Mouse (Mus musculus) lung, embryonic 16.5 days (tissue): Measurements from ENCODE around the gene Cacna1c. TPM values are rescaled to one million over a fixed set of nuclear protein-coding genes. Genes with fewer than 3 reads are reported as not detected.

ENCODE experiments used
- ATAC-seq: fragments of 200-750 bp; cut with Nextera tagmentation; 2 replicates; pipeline ENCODE4 v1.8.0; 2017; ENCODE audit warnings: low read depth, mild to moderate bottlenecking, moderate library complexity
- H3K27ac ChIP-seq: fragments of 300-500 bp; sonication (generic); 2 replicates; pipeline ENCODE4 v1.5.1; 2014; ENCODE audit warnings: mild to moderate bottlenecking, control low read depth, low read length
- H3K27me3 ChIP-seq: fragments of 300-500 bp; sonication (generic); 2 replicates; pipeline ENCODE4 v1.6.1; 2014; ENCODE audit warnings: low read depth, low read length, mixed read lengths; ENCODE audit not compliant: control insufficient read depth, insufficient read depth
- H3K36me3 ChIP-seq: fragments of 300-500 bp; sonication (generic); 2 replicates; pipeline ENCODE4 v1.6.1; 2014; ENCODE audit warnings: low read length; ENCODE audit not compliant: control insufficient read depth, insufficient read depth
- H3K4me1 ChIP-seq: fragments of 300-500 bp; sonication (generic); replicated peaks from 2 replicates; pipeline ENCODE4 v1.6.1; 2014; ENCODE audit warnings: low read length, mixed read lengths; ENCODE audit not compliant: control insufficient read depth, insufficient read depth
- H3K4me2 ChIP-seq: fragments of 300-500 bp; sonication (generic); 2 replicates; pipeline ENCODE4 v1.6.1; 2014; ENCODE audit warnings: low read depth, low read length, control low read depth
- H3K4me3 ChIP-seq: fragments of 300-500 bp; sonication (generic); 2 replicates; pipeline ENCODE4 v1.5.1; 2014; ENCODE audit warnings: mild to moderate bottlenecking, low read length, control low read depth
- H3K9ac ChIP-seq: fragments of 300-500 bp; sonication (generic); 2 replicates; pipeline ENCODE4 v1.6.1; 2014; ENCODE audit warnings: low read length, control low read depth
- H3K9me3 ChIP-seq: fragments of 300-500 bp; sonication (generic); 2 replicates; pipeline ENCODE4 v1.6.1; 2016; ENCODE audit warnings: low read length; ENCODE audit not compliant: control insufficient read depth
- WGBS: fragments of 180-500 bp; shearing (Covaris S2); extraction: QIAGEN DNeasy Blood & Tissue Kit; methylation state at CpG from one replicate; pipeline ENCODE4 v1.1.7; 2014; 5-methylcytosine and 5-hydroxymethylcytosine counted together
- polyA plus RNA-seq: library from polyadenylated mRNA; unstranded; fragments of >200 nt; fragmentation: Nextera tagmentation; extraction: Ambion mirVana; gene quantifications from 2 replicates; pipeline ENCODE4 v1.2.1, GENCODE M21; 2015

Cacna1c gene
- polyA plus RNA-seq, 1 experiment from 2014 or later, result 5.8 TPM

- Histone ChIP-seq H3K9me3 (peaks cover 3% of the 10 kb centered on the region; the same call in 1 of the 2 replicates), H3K4me2 (no peak overlapping the region), H3K4me1 (0 out of 2 replicates have a peak, but pooled peaks cover 10% of the 10 kb centered on the region), H3K4me3 (no peak overlapping the region), H3K27me3 (no peaks in the 10 kb centered on the region), H3K9ac (no peak overlapping the region), H3K27ac (no peak overlapping the region), H3K36me3 (no peaks in the 10 kb centered on the region)
- 75% methylated on average over 9 of the region's 9 CpGs for WGBS
- no peak for ATAC-seq
Observed at GRCm38 (mm10) chr6:118994272-118995061, 201.8 kb downstream of the Cacna1c start.

- Histone ChIP-seq H3K27ac (no peak overlapping the region), H3K9me3 (peaks cover 3% of the 10 kb centered on the region; the same call in 1 of the 2 replicates), H3K36me3 (no peaks in the 10 kb centered on the region), H3K4me1 (0 out of 2 replicates have a peak, but pooled peaks cover 5% of the 10 kb centered on the region), H3K4me3 (no peak overlapping the region), H3K27me3 (no peaks in the 10 kb centered on the region), H3K4me2 (no peak overlapping the region), H3K9ac (no peak overlapping the region)
- 50% methylated on average over 6 of the region's 6 CpGs for WGBS
- 0 out of 2 replicates have a peak, but pooled peaks have one; percentile 16 for ATAC-seq
Observed at GRCm38 (mm10) chr6:118992391-118992790, 203.8 kb downstream of the Cacna1c start.

GRCm38 (mm10) chr6:118989999-118990776 is 206.0 kb downstream of the Cacna1c start:
- no peak overlapping the region for H3K9ac ChIP-seq
- peaks cover 3% of the 10 kb centered on the region; the same call in 1 of the 2 replicates for H3K9me3 ChIP-seq
- ATAC-seq, result no peak
- H3K4me2 ChIP-seq, result no peak overlapping the region
- no peaks in the 10 kb centered on the region for H3K27me3 ChIP-seq
- H3K27ac ChIP-seq, result no peak overlapping the region
- H3K4me1 ChIP-seq, result peaks cover 5% of the 10 kb centered on the region; the same call in 1 of the 2 replicates
- WGBS, result 71% methylated on average over 9 of the region's 9 CpGs
- H3K36me3 ChIP-seq, result no peaks in the 10 kb centered on the region
- H3K4me3 ChIP-seq, result no peak overlapping the region

GRCm38 (mm10) chr6:118984181-118984901 is 211.9 kb downstream of the Cacna1c start:
- WGBS, result 24% methylated on average over 11 of the region's 11 CpGs
- peaks cover 22% of the 10 kb centered on the region for H3K4me1 ChIP-seq
- peak; percentile 88 for ATAC-seq
- no peak overlapping the region for H3K4me2 ChIP-seq
- H3K9ac ChIP-seq, result peak overlapping the region; percentile 31; the same call in 1 of the 2 replicates
- no peaks in the 10 kb centered on the region for H3K9me3 ChIP-seq
- no peaks in the 10 kb centered on the region for H3K36me3 ChIP-seq
- no peak overlapping the region for H3K4me3 ChIP-seq
- H3K27ac ChIP-seq, result peak overlapping the region; percentile 87
- H3K27me3 ChIP-seq, result no peaks in the 10 kb centered on the region

- H3K36me3 ChIP-seq, result no peaks in the 10 kb centered on the region
- no peaks in the 10 kb centered on the region for H3K27me3 ChIP-seq
- H3K9ac ChIP-seq, result no peak overlapping the region
- H3K27ac ChIP-seq, result peak overlapping the region; percentile 87
- H3K4me2 ChIP-seq, result no peak overlapping the region
- WGBS, result 72% methylated on average over 8 of the region's 8 CpGs
- H3K9me3 ChIP-seq, result no peaks in the 10 kb centered on the region
- peaks cover 26% of the 10 kb centered on the region for H3K4me1 ChIP-seq
- no peak for ATAC-seq
- no peak overlapping the region for H3K4me3 ChIP-seq
Observed at GRCm38 (mm10) chr6:118983471-118984040, 212.7 kb downstream of the Cacna1c start.

GRCm38 (mm10) chr6:118980265-118980664 is 216.0 kb downstream of the Cacna1c start:
- peak; percentile 61 for ATAC-seq
- H3K4me2 ChIP-seq, result no peak overlapping the region

GRCm38 (mm10) chr6:118977443-118978271 is 218.6 kb downstream of the Cacna1c start:
- Histone ChIP-seq H3K9me3 (no peaks in the 10 kb centered on the region), H3K4me2 (no peak overlapping the region), H3K4me1 (peaks cover 17% of the 10 kb centered on the region), H3K27ac (no peak overlapping the region), H3K36me3 (no peaks in the 10 kb centered on the region), H3K9ac (no peak overlapping the region), H3K4me3 (no peak overlapping the region), H3K27me3 (no peaks in the 10 kb centered on the region)
- WGBS, result 28% methylated on average over 10 of the region's 10 CpGs
- 0 out of 2 replicates have a peak, but pooled peaks have one; percentile 4 for ATAC-seq

More at GRCm38 (mm10) chr6:118980265-118980664, 216.0 kb downstream of the Cacna1c start:
- no peaks in the 10 kb centered on the region for H3K27me3 ChIP-seq
- no peaks in the 10 kb centered on the region for H3K9me3 ChIP-seq
- 39% methylated on average over 12 of the region's 12 CpGs for WGBS
- H3K9ac ChIP-seq, result no peak overlapping the region
- no peak overlapping the region for H3K4me3 ChIP-seq
- peaks cover 35% of the 10 kb centered on the region for H3K4me1 ChIP-seq
- H3K36me3 ChIP-seq, result no peaks in the 10 kb centered on the region
- H3K27ac ChIP-seq, result peak overlapping the region; percentile 66

GRCm38 (mm10) chr6:118976617-118977016 is 219.6 kb downstream of the Cacna1c start:
- Histone ChIP-seq H3K9ac (no peak overlapping the region), H3K4me3 (no peak overlapping the region), H3K36me3 (no peaks in the 10 kb centered on the region), H3K27me3 (no peaks in the 10 kb centered on the region), H3K27ac (no peak overlapping the region), H3K4me1 (peaks cover 17% of the 10 kb centered on the region), H3K4me2 (no peak overlapping the region), H3K9me3 (no peaks in the 10 kb centered on the region)
- no peak for ATAC-seq
- WGBS, result 86% methylated on average over 14 of the region's 14 CpGs
